Mouse (Mus musculus): ENCODE measurements around the gene Mif4gd.
A peak's percentile ranks its signal among the peaks of the same experiment; 100 is the strongest.

- peak; percentile 42 for TF ChIP-seq CTCF (conservative IDR thresholded peaks at IDR 0.05; ENCODE audit: insufficient read depth, insufficient read length, low read depth, low read length)
- TF ChIP-seq POLR2A (IDR thresholded peaks at IDR 0.05; ENCODE audit: low read depth, low read length) = no peak
Measured at GRCm38 (mm10) chr11:115612410-115613137, at the start of gene Mif4gd.
